Mouse (Mus musculus) c-Kit-positive CD71-negative TER-119-negative erythroid progenitor cells, embryonic 14.5 days (primary cell): ENCODE results near the gene Map3k7.

Experiments used
- DNase-seq: peaks from one replicate; pipeline ENCODE4 v3.0.0-alpha.2; 2013; ENCODE audit warnings: low read depth

Gene Map3k7

DNA sequence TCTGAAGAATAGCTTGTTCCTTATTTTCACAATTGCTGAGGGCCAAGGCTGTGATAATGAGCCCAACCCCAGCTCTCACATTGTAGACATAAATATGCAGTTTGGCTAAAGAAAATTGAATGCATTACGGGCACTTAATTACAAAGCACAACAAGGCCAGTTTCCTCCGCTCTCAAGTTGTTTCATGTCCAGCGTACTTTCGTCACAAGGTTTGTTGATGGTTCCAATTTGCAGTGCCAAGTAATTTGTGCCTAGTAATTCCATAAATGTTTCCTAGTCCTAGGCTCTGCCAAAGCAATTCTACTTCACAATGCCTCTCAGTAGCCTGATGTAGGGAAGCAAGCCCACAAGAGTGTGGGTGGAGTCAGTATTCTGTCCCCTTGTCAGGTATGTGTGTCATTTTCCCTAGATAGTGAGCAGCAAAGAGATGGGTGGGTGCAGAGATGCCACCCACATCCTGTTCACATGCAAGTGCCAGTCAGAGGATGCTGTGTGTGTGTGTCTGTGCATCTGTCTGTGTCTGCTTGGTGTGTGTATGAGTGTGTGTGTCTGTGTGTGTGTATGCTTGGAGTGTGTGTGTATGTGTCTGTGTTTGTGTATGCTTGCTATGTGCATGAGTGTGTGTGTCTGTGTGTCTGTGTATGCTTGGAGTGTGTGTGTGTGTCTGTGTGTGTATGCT lies 98.6 kb downstream of the Map3k7 start:
- no peak for DNase-seq

DNA sequence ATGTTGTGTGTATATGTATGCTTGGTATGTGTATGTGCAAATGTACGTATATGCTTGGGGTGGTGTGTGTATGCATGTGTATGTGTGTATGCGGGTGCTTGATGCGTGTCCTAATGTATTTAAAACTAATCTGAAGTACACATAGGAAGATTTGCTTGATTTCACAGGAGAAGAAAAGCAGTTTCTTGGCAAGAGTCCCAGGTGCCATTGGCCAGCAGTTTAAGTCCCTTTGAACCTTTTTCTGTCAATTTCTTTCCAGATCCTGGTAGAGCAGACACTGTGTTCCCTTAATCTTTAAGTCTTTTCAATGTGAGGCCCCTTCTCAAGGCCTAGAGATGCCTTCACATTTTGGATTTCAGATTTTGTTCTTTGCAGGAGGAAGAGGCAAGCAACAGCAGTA lies 99.4 kb downstream of the Map3k7 start:
- no peak for DNase-seq
